Mouse (Mus musculus): ENCODE data around the gene Gal3st2c.

GRCm38 (mm10) chr1:93988786-93989185, 1.5 kb upstream of the Gal3st2c start:
- TF ChIP-seq CTCF (IDR thresholded peaks at IDR 0.05; ENCODE audit: control insufficient read depth, insufficient read depth, insufficient read length) = no peak
- no peak for TF ChIP-seq USF1 (IDR thresholded peaks at IDR 0.05; ENCODE audit: low read depth)
- TF ChIP-seq MAX (IDR thresholded peaks at IDR 0.05) = no peak
- TF ChIP-seq CEBPB (IDR thresholded peaks at IDR 0.05; ENCODE audit: low read depth) = no peak
- TF ChIP-seq MYOG (IDR thresholded peaks at IDR 0.05; ENCODE audit: control insufficient read depth, extremely low read depth, insufficient read length) = no peak
- no peak for TF ChIP-seq MYOD1 (IDR thresholded peaks at IDR 0.05; ENCODE audit: control insufficient read depth, insufficient read length, low read depth)

All from C2C12 (cell line).